Mouse (Mus musculus) thymus, postnatal 14 days (tissue): ENCODE data around the gene Padi6.

Experiments used
- DNase-seq: peaks from one replicate; pipeline ENCODE4 v3.0.0; 2021

Gene Padi6

GRCm38 (mm10) chr4:140704166-140704565, 38.3 kb downstream of the Padi6 start:
- DNase-seq: no peak

GRCm38 (mm10) chr4:140703636-140704035, 38.8 kb downstream of the Padi6 start:
- no peak for DNase-seq

- DNase-seq: peak; percentile 91
These were observed 39.7 kb downstream of the Padi6 start for GRCm38 (mm10) chr4:140702611-140703327.

GRCm38 (mm10) chr4:140701716-140702561, 40.5 kb downstream of the Padi6 start:
- peak; percentile 80 for DNase-seq

GRCm38 (mm10) chr4:140701049-140701715, 41.3 kb downstream of the Padi6 start:
- peak; percentile 86 for DNase-seq

- DNase-seq: peak; percentile 35
These were observed 42.0 kb downstream of the Padi6 start, which contains the start of gene Rcc2 for GRCm38 (mm10) chr4:140700269-140701018. TSS of gene Rcc2 (plus strand) at chr4:140700541.

GRCm38 (mm10) chr4:140699441-140700127, 42.9 kb downstream of the Padi6 start:
- DNase-seq: peak; percentile 69

GRCm38 (mm10) chr4:140695675-140696585, 46.5 kb downstream of the Padi6 start:
- DNase-seq: no peak

- no peak for DNase-seq
These were observed 47.3 kb downstream of the Padi6 start for GRCm38 (mm10) chr4:140695146-140695545.

GRCm38 (mm10) chr4:140694551-140695060, 47.8 kb downstream of the Padi6 start:
- DNase-seq: no peak

GRCm38 (mm10) chr4:140693513-140693912, 48.9 kb downstream of the Padi6 start:
- no peak for DNase-seq

GRCm38 (mm10) chr4:140691481-140691880, 51.0 kb downstream of the Padi6 start:
- no peak for DNase-seq

- DNase-seq: peak; percentile 64
These were observed 52.4 kb downstream of the Padi6 start for GRCm38 (mm10) chr4:140689873-140690655.

GRCm38 (mm10) chr4:140688826-140689425, 53.5 kb downstream of the Padi6 start:
- DNase-seq: no peak

- DNase-seq: no peak
These were observed 54.2 kb downstream of the Padi6 start for GRCm38 (mm10) chr4:140688044-140688825.

- no peak for DNase-seq
These were observed 57.6 kb downstream of the Padi6 start for GRCm38 (mm10) chr4:140684881-140685303.

- peak; percentile 23 for DNase-seq
These were observed 58.1 kb downstream of the Padi6 start for GRCm38 (mm10) chr4:140684141-140684871.

- no peak for DNase-seq
These were observed 58.8 kb downstream of the Padi6 start for GRCm38 (mm10) chr4:140683608-140684007.
